Mouse (Mus musculus) hindbrain, embryonic 11.5 days (tissue): ENCODE measurements around the gene Serinc4. TPM values are rescaled to one million over a fixed set of nuclear protein-coding genes. Genes with fewer than 3 reads are reported as not detected.

Experiments used
- ATAC-seq: fragments of 200-750 bp; cut with Nextera tagmentation; 2 replicates; pipeline ENCODE4 v1.8.0; 2017; ENCODE audit warnings: mild to moderate bottlenecking, moderate TSS enrichment, moderate library complexity; ENCODE audit not compliant: low FRiP score
- DNase-seq: peaks from one replicate; pipeline ENCODE4 v3.0.0-alpha.2; 2015; ENCODE audit warnings: low spot score
- H3K27ac ChIP-seq: fragments of 300-500 bp; sonication (generic); 2 replicates; pipeline ENCODE4 v1.5.1; 2014; ENCODE audit warnings: mild to moderate bottlenecking, low read depth, low read length
- H3K27me3 ChIP-seq: fragments of 300-500 bp; sonication (generic); 2 replicates; pipeline ENCODE4 v1.6.1; 2014; ENCODE audit warnings: mild to moderate bottlenecking, low read length, moderate library complexity, mixed read lengths; ENCODE audit not compliant: control insufficient read depth, insufficient read depth
- H3K36me3 ChIP-seq: fragments of 300-500 bp; sonication (generic); 2 replicates; pipeline ENCODE4 v1.6.1; 2014; ENCODE audit warnings: mild to moderate bottlenecking, low read length, moderate library complexity, mixed read lengths; ENCODE audit not compliant: control insufficient read depth, insufficient read depth
- H3K4me1 ChIP-seq: fragments of 300-500 bp; sonication (generic); replicated peaks from 2 replicates; pipeline ENCODE4 v1.6.1; 2014; ENCODE audit warnings: low read length, mixed read lengths; ENCODE audit not compliant: control insufficient read depth, insufficient read depth
- H3K4me2 ChIP-seq: fragments of 300-500 bp; sonication (generic); replicated peaks from 2 replicates; pipeline ENCODE4 v1.6.1; 2014; ENCODE audit warnings: mild to moderate bottlenecking, low read depth, low read length
- H3K4me3 ChIP-seq: fragments of 300-500 bp; sonication (generic); 2 replicates; pipeline ENCODE4 v1.5.1; 2014; ENCODE audit warnings: low read depth, low read length
- H3K9ac ChIP-seq: fragments of 300-500 bp; sonication (generic); 2 replicates; pipeline ENCODE4 v1.6.1; 2014; ENCODE audit warnings: low read depth, low read length
- H3K9me3 ChIP-seq: fragments of 300-500 bp; sonication (generic); 2 replicates; pipeline ENCODE4 v1.6.1; 2016; ENCODE audit warnings: low read length; ENCODE audit not compliant: control insufficient read depth
- WGBS: fragments of 180-500 bp; shearing (Covaris S2); extraction: QIAGEN DNeasy Blood & Tissue Kit; methylation state at CpG from one replicate; pipeline ENCODE4 v1.1.7; 2014; 5-methylcytosine and 5-hydroxymethylcytosine counted together
- polyA plus RNA-seq: library from polyadenylated mRNA; unstranded; fragments of >200 nt; fragmentation: Nextera tagmentation; extraction: Ambion mirVana; gene quantifications from 2 replicates; pipeline ENCODE4 v1.2.1, GENCODE M21; 2014

The Serinc4 gene
- polyA plus RNA-seq, 1 experiment from 2014 or later: 0.46 TPM

- H3K36me3 ChIP-seq: no peaks in the 10 kb centered on the region; the same call in 1 of the 2 replicates
- H3K27ac ChIP-seq: peak overlapping the region; percentile 91
- H3K9me3 ChIP-seq: no peaks in the 10 kb centered on the region
- WGBS: 2% methylated on average over 7 of the region's 7 CpGs
- peak overlapping the region; percentile 82 for H3K4me2 ChIP-seq
- 0 out of 2 replicates have a peak, but pooled peaks cover 2% of the 10 kb centered on the region for H3K4me1 ChIP-seq
- peak overlapping the region; percentile 96 for H3K9ac ChIP-seq
- no peaks in the 10 kb centered on the region for H3K27me3 ChIP-seq
- ATAC-seq: 0 out of 2 replicates have a peak, but pooled peaks have one; percentile 4
- DNase-seq: no peak
- H3K4me3 ChIP-seq: peak overlapping the region; percentile 94
These were observed 6.5 kb downstream of the Serinc4 start for GRCm38 (mm10) chr2:121450093-121450492.

- Histone ChIP-seq H3K4me3 (peak overlapping the region; percentile 94), H3K36me3 (no peaks in the 10 kb centered on the region; the same call in 1 of the 2 replicates), H3K4me2 (peak overlapping the region; percentile 82), H3K27ac (peak overlapping the region; percentile 91), H3K27me3 (no peaks in the 10 kb centered on the region), H3K9ac (peak overlapping the region; percentile 96), H3K9me3 (no peaks in the 10 kb centered on the region), H3K4me1 (0 out of 2 replicates have a peak, but pooled peaks cover 2% of the 10 kb centered on the region)
- no peak for DNase-seq
- peak; percentile 73 for ATAC-seq
- WGBS: under 1% methylated on average over 26 of the region's 54 CpGs
These were observed 7.0 kb downstream of the Serinc4 start for GRCm38 (mm10) chr2:121449545-121450011.

GRCm38 (mm10) chr2:121448739-121449535 is 7.6 kb downstream of the Serinc4 start, which contains the start of gene Serf2:
Gene Serf2 (plus strand): TSS chr2:121449195.
- DNase-seq (peak; percentile 99), ATAC-seq (peak; percentile 99)
- Histone ChIP-seq H3K4me1 (0 out of 2 replicates have a peak, but pooled peaks cover 2% of the 10 kb centered on the region), H3K9me3 (no peaks in the 10 kb centered on the region), H3K27me3 (no peaks in the 10 kb centered on the region), H3K4me2 (peak within 1 kb of the TSS; percentile 82), H3K4me3 (peak within 1 kb of the TSS; percentile 94), H3K36me3 (no peaks in the 10 kb centered on the region; the same call in 1 of the 2 replicates), H3K9ac (peak within 1 kb of the TSS; percentile 96), H3K27ac (peak within 1 kb of the TSS; percentile 91)
- under 1% methylated on average over 59 of the region's 74 CpGs for WGBS

GRCm38 (mm10) chr2:121448136-121448535 is 8.4 kb downstream of the Serinc4 start:
- Histone ChIP-seq H3K4me1 (0 out of 2 replicates have a peak, but pooled peaks cover 2% of the 10 kb centered on the region), H3K27me3 (no peaks in the 10 kb centered on the region), H3K27ac (peak overlapping the region; percentile 61), H3K4me2 (peak overlapping the region; percentile 60), H3K36me3 (no peaks in the 10 kb centered on the region; the same call in 1 of the 2 replicates), H3K9ac (peak overlapping the region; percentile 29; the same call in 1 of the 2 replicates), H3K9me3 (no peaks in the 10 kb centered on the region), H3K4me3 (peak overlapping the region; percentile 94)
- 19% methylated on average over 9 of the region's 9 CpGs for WGBS
- ATAC-seq: no peak
- DNase-seq: peak; percentile 49

GRCm38 (mm10) chr2:121447006-121447405 is 9.6 kb downstream of the Serinc4 start:
- Histone ChIP-seq H3K27ac (no peak overlapping the region), H3K4me3 (no peak overlapping the region), H3K9me3 (no peaks in the 10 kb centered on the region), H3K27me3 (peaks cover 8% of the 10 kb centered on the region), H3K4me1 (peaks cover 7% of the 10 kb centered on the region; the same call in 1 of the 2 replicates), H3K36me3 (no peaks in the 10 kb centered on the region; the same call in 1 of the 2 replicates), H3K9ac (no peak overlapping the region), H3K4me2 (no peak overlapping the region)
- DNase-seq (no peak), ATAC-seq (no peak)
- WGBS: 85% methylated on average over 3 of the region's 3 CpGs

- Histone ChIP-seq H3K4me1 (peaks cover 11% of the 10 kb centered on the region; the same call in 1 of the 2 replicates), H3K27ac (no peak overlapping the region), H3K9ac (no peak overlapping the region), H3K27me3 (peaks cover 13% of the 10 kb centered on the region), H3K9me3 (no peaks in the 10 kb centered on the region), H3K4me3 (no peak overlapping the region), H3K36me3 (no peaks in the 10 kb centered on the region; the same call in 1 of the 2 replicates), H3K4me2 (no peak overlapping the region)
- 83% methylated on average over 4 of the region's 4 CpGs for WGBS
- no peak for DNase-seq
- no peak for ATAC-seq
These were observed 10.1 kb downstream of the Serinc4 start for GRCm38 (mm10) chr2:121446506-121446905.

- ATAC-seq (no peak), DNase-seq (no peak)
- Histone ChIP-seq H3K4me1 (peaks cover 9% of the 10 kb centered on the region; the same call in 1 of the 2 replicates), H3K4me2 (no peak overlapping the region), H3K36me3 (no peaks in the 10 kb centered on the region), H3K9me3 (no peaks in the 10 kb centered on the region), H3K4me3 (no peak overlapping the region), H3K27ac (no peak overlapping the region), H3K27me3 (peaks cover 17% of the 10 kb centered on the region), H3K9ac (no peak overlapping the region)
- WGBS: 91% methylated on average over 3 of the region's 3 CpGs
These were observed 11.5 kb downstream of the Serinc4 start for GRCm38 (mm10) chr2:121445117-121445516.

- DNase-seq (no peak), ATAC-seq (no peak)
- H3K9me3 ChIP-seq: no peaks in the 10 kb centered on the region
- H3K27me3 ChIP-seq: peaks cover 17% of the 10 kb centered on the region
- H3K27ac ChIP-seq: no peak within 1 kb of the TSS
- peaks cover 9% of the 10 kb centered on the region; the same call in 1 of the 2 replicates for H3K4me1 ChIP-seq
- WGBS: 77% methylated on average over 1 of the region's 1 CpGs
- H3K4me3 ChIP-seq: no peak within 1 kb of the TSS
- H3K36me3 ChIP-seq: no peaks in the 10 kb centered on the region
- H3K9ac ChIP-seq: no peak within 1 kb of the TSS
- H3K4me2 ChIP-seq: no peak within 1 kb of the TSS; the same call in 1 of the 2 replicates
These were observed 12.4 kb downstream of the Serinc4 start, which contains the start of gene Ell3 for GRCm38 (mm10) chr2:121444178-121444577. Gene Ell3 (minus strand): TSS chr2:121444278.
